Mouse (Mus musculus) ES-Bruce4 (cell line): ENCODE measurements around the gene Comp.

Source experiments
- CTCF ChIP-seq: IDR thresholded peaks from one replicate; pipeline ENCODE4 v1.8.1; 2011; ENCODE audit warnings: low read depth, low read length
- EP300 ChIP-seq: IDR thresholded peaks from 2 replicates; pipeline ENCODE4 v1.6.1; 2011; ENCODE audit warnings: low read depth, low read length; ENCODE audit not compliant: insufficient read depth
- POLR2A ChIP-seq: IDR thresholded peaks from one replicate; pipeline ENCODE4 v1.8.1; 2011; ENCODE audit warnings: low read length; ENCODE audit not compliant: insufficient read depth

- TF ChIP-seq CTCF (no peak), POLR2A (no peak), EP300 (no peak)
These were observed 49.4 kb downstream of the Comp start for GRCm38 (mm10) chr8:70422722-70423121.
